Mouse (Mus musculus): ENCODE measurements around the gene Nt5c1a. TPM values are rescaled to one million over a fixed set of nuclear protein-coding genes. Genes with fewer than 3 reads are reported as not detected.

The Nt5c1a gene
- polyA plus RNA-seq, 1 experiment from 2014 or later = 0.31 TPM

- no peak for DNase-seq (ENCODE audit: low spot score)
- Histone ChIP-seq H3K36me3 (no peaks in the 10 kb centered on the region), H3K4me1 (peaks cover 11% of the 10 kb centered on the region; the same call in 1 of the 2 replicates), H3K27me3 (ENCODE audit: insufficient read depth, poor library complexity, severe bottlenecking) (peaks cover 38% of the 10 kb centered on the region), H3K4me3 (no peak overlapping the region), H3K9me3 (no peaks in the 10 kb centered on the region), H3K27ac (no peak overlapping the region)
- WGBS = 67% methylated on average over 15 of the region's 15 CpGs
Measured at GRCm38 (mm10) chr4:123219720-123220357, 18.5 kb downstream of the Nt5c1a start.

- peaks cover 15% of the 10 kb centered on the region for H3K4me1 ChIP-seq
- H3K36me3 ChIP-seq = no peaks in the 10 kb centered on the region
- DNase-seq (ENCODE audit: low spot score) = no peak
- no peak overlapping the region for H3K4me3 ChIP-seq
- H3K27me3 ChIP-seq (ENCODE audit: insufficient read depth, poor library complexity, severe bottlenecking) = peaks cover 31% of the 10 kb centered on the region
- no peak overlapping the region for H3K27ac ChIP-seq
- H3K9me3 ChIP-seq = no peaks in the 10 kb centered on the region
- 65% methylated on average over 4 of the region's 4 CpGs for WGBS
Measured at GRCm38 (mm10) chr4:123220637-123221036, 19.3 kb downstream of the Nt5c1a start.

- Histone ChIP-seq H3K27ac (no peak overlapping the region), H3K27me3 (ENCODE audit: insufficient read depth, poor library complexity, severe bottlenecking) (peaks cover 18% of the 10 kb centered on the region), H3K4me3 (no peak overlapping the region), H3K4me1 (peaks cover 41% of the 10 kb centered on the region), H3K36me3 (no peaks in the 10 kb centered on the region), H3K9me3 (no peaks in the 10 kb centered on the region)
- 48% methylated on average over 3 of the region's 3 CpGs for WGBS
- no peak for DNase-seq (ENCODE audit: low spot score)
Measured at GRCm38 (mm10) chr4:123223309-123223708, 22.0 kb downstream of the Nt5c1a start.

- Histone ChIP-seq H3K27me3 (ENCODE audit: insufficient read depth, poor library complexity, severe bottlenecking) (peaks cover 26% of the 10 kb centered on the region), H3K27ac (peak overlapping the region; percentile 32), H3K4me1 (peaks cover 42% of the 10 kb centered on the region), H3K9me3 (no peaks in the 10 kb centered on the region), H3K4me3 (no peak overlapping the region), H3K36me3 (no peaks in the 10 kb centered on the region)
- 48% methylated on average over 10 of the region's 10 CpGs for WGBS
- DNase-seq (ENCODE audit: low spot score) = no peak
Measured at GRCm38 (mm10) chr4:123225718-123226403, 24.6 kb downstream of the Nt5c1a start.

GRCm38 (mm10) chr4:123227707-123228106 lies 26.4 kb downstream of the Nt5c1a start:
- H3K27me3 ChIP-seq (ENCODE audit: insufficient read depth, poor library complexity, severe bottlenecking) = peaks cover 35% of the 10 kb centered on the region
- WGBS = 23% methylated on average over 4 of the region's 4 CpGs
- peaks cover 41% of the 10 kb centered on the region for H3K4me1 ChIP-seq
- no peaks in the 10 kb centered on the region for H3K9me3 ChIP-seq
- H3K4me3 ChIP-seq = no peak overlapping the region
- H3K36me3 ChIP-seq = no peaks in the 10 kb centered on the region
- H3K27ac ChIP-seq = peak overlapping the region; percentile 65
- DNase-seq (ENCODE audit: low spot score) = no peak

GRCm38 (mm10) chr4:123228270-123228669 lies 27.0 kb downstream of the Nt5c1a start:
- 15% methylated on average over 2 of the region's 2 CpGs for WGBS
- no peak for DNase-seq (ENCODE audit: low spot score)
- Histone ChIP-seq H3K9me3 (no peaks in the 10 kb centered on the region), H3K27ac (peak overlapping the region; percentile 65; the same call in 1 of the 2 replicates), H3K27me3 (ENCODE audit: insufficient read depth, poor library complexity, severe bottlenecking) (peaks cover 41% of the 10 kb centered on the region), H3K4me3 (no peak overlapping the region), H3K36me3 (no peaks in the 10 kb centered on the region), H3K4me1 (peaks cover 46% of the 10 kb centered on the region)

- DNase-seq (ENCODE audit: low spot score) = no peak
- no peak overlapping the region for H3K27ac ChIP-seq
- H3K27me3 ChIP-seq (ENCODE audit: insufficient read depth, poor library complexity, severe bottlenecking) = peaks cover 50% of the 10 kb centered on the region
- no peaks in the 10 kb centered on the region for H3K9me3 ChIP-seq
- H3K4me1 ChIP-seq = peaks cover 55% of the 10 kb centered on the region
- WGBS = 71% methylated on average over 11 of the region's 11 CpGs
- no peak overlapping the region for H3K4me3 ChIP-seq
- H3K36me3 ChIP-seq = no peaks in the 10 kb centered on the region
Measured at GRCm38 (mm10) chr4:123229166-123229565, 27.9 kb downstream of the Nt5c1a start.

- H3K4me1 ChIP-seq = peaks cover 51% of the 10 kb centered on the region
- H3K36me3 ChIP-seq = no peaks in the 10 kb centered on the region
- H3K9me3 ChIP-seq = no peaks in the 10 kb centered on the region
- peaks cover 75% of the 10 kb centered on the region for H3K27me3 ChIP-seq (ENCODE audit: insufficient read depth, poor library complexity, severe bottlenecking)
- DNase-seq (ENCODE audit: low spot score) = no peak
- no peak overlapping the region for H3K27ac ChIP-seq
- 68% methylated on average over 3 of the region's 3 CpGs for WGBS
- no peak overlapping the region for H3K4me3 ChIP-seq
Measured at GRCm38 (mm10) chr4:123232841-123233240, 31.5 kb downstream of the Nt5c1a start.

GRCm38 (mm10) chr4:123233492-123234084 lies 32.3 kb downstream of the Nt5c1a start, which contains the start of gene Heyl:
TSS of gene Heyl (plus strand) at chr4:123233556.
- WGBS = 2% methylated on average over 52 of the region's 52 CpGs
- peak within 1 kb of the TSS; percentile 84 for H3K27ac ChIP-seq
- no peak for DNase-seq (ENCODE audit: low spot score)
- H3K4me1 ChIP-seq = peaks cover 51% of the 10 kb centered on the region
- peaks cover 82% of the 10 kb centered on the region for H3K27me3 ChIP-seq (ENCODE audit: insufficient read depth, poor library complexity, severe bottlenecking)
- peak within 1 kb of the TSS; percentile 68 for H3K4me3 ChIP-seq
- H3K36me3 ChIP-seq = no peaks in the 10 kb centered on the region
- no peaks in the 10 kb centered on the region for H3K9me3 ChIP-seq

GRCm38 (mm10) chr4:123235835-123236430 lies 34.6 kb downstream of the Nt5c1a start:
- H3K27ac ChIP-seq = peak overlapping the region; percentile 32; the same call in 1 of the 2 replicates
- no peak overlapping the region for H3K4me3 ChIP-seq
- peaks cover 64% of the 10 kb centered on the region for H3K4me1 ChIP-seq
- no peaks in the 10 kb centered on the region for H3K36me3 ChIP-seq
- H3K9me3 ChIP-seq = no peaks in the 10 kb centered on the region
- 58% methylated on average over 9 of the region's 9 CpGs for WGBS
- no peak for DNase-seq (ENCODE audit: low spot score)
- peaks cover 85% of the 10 kb centered on the region for H3K27me3 ChIP-seq (ENCODE audit: insufficient read depth, poor library complexity, severe bottlenecking)

- H3K27ac ChIP-seq = peak overlapping the region; percentile 48; the same call in 1 of the 2 replicates
- no peaks in the 10 kb centered on the region for H3K36me3 ChIP-seq
- no peak overlapping the region for H3K4me3 ChIP-seq
- DNase-seq (ENCODE audit: low spot score) = no peak
- H3K4me1 ChIP-seq = peaks cover 64% of the 10 kb centered on the region
- H3K9me3 ChIP-seq = no peaks in the 10 kb centered on the region
- H3K27me3 ChIP-seq (ENCODE audit: insufficient read depth, poor library complexity, severe bottlenecking) = peaks cover 91% of the 10 kb centered on the region
- 74% methylated on average over 13 of the region's 13 CpGs for WGBS
Measured at GRCm38 (mm10) chr4:123236431-123237031, 35.2 kb downstream of the Nt5c1a start.

GRCm38 (mm10) chr4:123237386-123238266 lies 36.3 kb downstream of the Nt5c1a start:
- Histone ChIP-seq H3K9me3 (no peaks in the 10 kb centered on the region), H3K4me3 (no peak overlapping the region), H3K4me1 (peaks cover 64% of the 10 kb centered on the region), H3K27me3 (ENCODE audit: insufficient read depth, poor library complexity, severe bottlenecking) (peaks cover 90% of the 10 kb centered on the region), H3K36me3 (0 out of 2 replicates have a peak, but pooled peaks cover under 1% of the 10 kb centered on the region), H3K27ac (peak overlapping the region; percentile 48; the same call in 1 of the 2 replicates)
- DNase-seq (ENCODE audit: low spot score) = no peak
- WGBS = 44% methylated on average over 6 of the region's 6 CpGs
